Mouse (Mus musculus) E14TG2a.4 (cell line): ENCODE results near the gene Smn1.
"Not testable (repeated sequence)": the region's sequence is repeated elsewhere in the genome, so short reads cannot be mapped to it uniquely, and the experiment has no call there.

Experiments
- CTCF ChIP-seq: conservative IDR thresholded peaks from 2 replicates; pipeline ENCODE4 v1.5.1; 2014; ENCODE audit warnings: low read length
- NANOG ChIP-seq: IDR thresholded peaks from 2 replicates; pipeline ENCODE4 v1.6.1; 2014; ENCODE audit warnings: borderline replicate concordance, low read length, mixed read lengths

DNA sequence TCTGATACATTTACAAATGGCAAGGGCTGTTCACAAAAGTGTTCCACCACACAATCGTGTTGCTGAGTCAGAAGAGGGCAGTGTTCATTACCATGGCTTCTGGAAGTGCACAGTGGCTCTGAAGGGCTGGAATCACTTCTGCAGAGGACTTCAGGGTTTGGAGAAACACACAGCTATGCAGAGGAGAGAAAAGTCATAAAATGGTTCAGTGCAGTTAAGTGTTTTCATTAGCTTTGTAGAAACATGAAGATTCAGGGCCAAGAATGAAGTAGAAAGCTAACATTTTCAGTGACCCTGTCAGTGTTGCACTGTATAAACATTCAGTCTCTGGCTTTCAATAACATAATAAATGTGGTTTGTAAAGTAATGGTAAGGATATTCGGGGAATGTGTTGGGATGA, 41.7 kb downstream of the Smn1 start:
- not testable (repeated sequence) for TF ChIP-seq CTCF, NANOG
